Mouse (Mus musculus) adrenal gland, postnatal 25 days (tissue): ENCODE data around the gene Dyrk4. TPM values are rescaled to one million over a fixed set of nuclear protein-coding genes. Genes with fewer than 3 reads are reported as not detected.

Experiments
- DNase-seq: peaks from one replicate; pipeline ENCODE4 v3.0.0; 2021; ENCODE audit warnings: mixed read lengths
- long read RNA-seq: library from polyadenylated mRNA; stranded (forward); transcript quantifications from one replicate; pipeline ENCODE4 v2.0.0, GENCODE M21; 2021
- total RNA-seq: library from RNA; stranded (reverse); gene quantifications from 2 replicates; pipeline ENCODE4 v1.2.3, GENCODE M21; 2021

The Dyrk4 gene
- total RNA-seq = not detected in 2 replicates
- long read RNA-seq = 0 reads

- peak; percentile 5 for DNase-seq
These were observed at the start of gene Dyrk4 for GRCm38 (mm10) chr6:126921111-126921881. Gene Dyrk4 (minus strand): TSS chr6:126921839.

GRCm38 (mm10) chr6:126966241-126967026 lies 44.8 kb upstream of the Dyrk4 start:
- DNase-seq = no peak

GRCm38 (mm10) chr6:126963426-126963825 lies 41.8 kb upstream of the Dyrk4 start:
- no peak for DNase-seq

GRCm38 (mm10) chr6:126962709-126963108 lies 41.1 kb upstream of the Dyrk4 start:
- DNase-seq = no peak

- no peak for DNase-seq
These were observed 39.9 kb upstream of the Dyrk4 start for GRCm38 (mm10) chr6:126961371-126962018.

- peak; percentile 79 for DNase-seq
These were observed 34.1 kb upstream of the Dyrk4 start for GRCm38 (mm10) chr6:126955734-126956133.

GRCm38 (mm10) chr6:126948336-126948735 lies 26.7 kb upstream of the Dyrk4 start:
- DNase-seq = no peak

GRCm38 (mm10) chr6:126940451-126940850 lies 18.8 kb upstream of the Dyrk4 start:
- no peak for DNase-seq

- peak; percentile 95 for DNase-seq
These were observed 18.0 kb upstream of the Dyrk4 start, which contains the start of the genes Rad51ap1 and D6Wsu163e for GRCm38 (mm10) chr6:126939487-126940171. Gene Rad51ap1 (minus strand): TSS chr6:126939587. Gene D6Wsu163e (plus strand): TSS chr6:126939962.

- DNase-seq = no peak
These were observed 17.3 kb upstream of the Dyrk4 start for GRCm38 (mm10) chr6:126938853-126939486.

GRCm38 (mm10) chr6:126938047-126938446 lies 16.4 kb upstream of the Dyrk4 start:
- DNase-seq = no peak

- DNase-seq = no peak
These were observed 11.3 kb upstream of the Dyrk4 start for GRCm38 (mm10) chr6:126932896-126933295.

GRCm38 (mm10) chr6:126914928-126915327 lies 6.7 kb downstream of the Dyrk4 start:
- no peak for DNase-seq

GRCm38 (mm10) chr6:126910727-126911126 lies 10.9 kb downstream of the Dyrk4 start:
- DNase-seq = no peak

GRCm38 (mm10) chr6:126907876-126908275 lies 13.8 kb downstream of the Dyrk4 start:
- DNase-seq = no peak

GRCm38 (mm10) chr6:126907378-126907777 lies 14.3 kb downstream of the Dyrk4 start:
- no peak for DNase-seq

GRCm38 (mm10) chr6:126877118-126877517 lies 44.5 kb downstream of the Dyrk4 start:
- no peak for DNase-seq

GRCm38 (mm10) chr6:126852881-126853280 lies 68.8 kb downstream of the Dyrk4 start, which contains the start of gene Akap3:
Gene Akap3 (plus strand): TSS chr6:126853098.
- no peak for DNase-seq

- peak; percentile 95 for DNase-seq
These were observed 72.6 kb downstream of the Dyrk4 start, which contains the start of gene Ndufa9 for GRCm38 (mm10) chr6:126848712-126849704. Gene Ndufa9 (minus strand): TSS chr6:126849136.

GRCm38 (mm10) chr6:126836628-126837027 lies 85.0 kb downstream of the Dyrk4 start:
- no peak for DNase-seq
